Mouse (Mus musculus): Measurements from ENCODE around the gene Ppp2r1b.
"Not testable (repeated sequence)": the region's sequence is repeated elsewhere in the genome, so short reads cannot be mapped to it uniquely, and the experiment has no call there.

Gene Ppp2r1b

GRCm38 (mm10) chr9:50822216-50822615 lies 22.9 kb upstream of the Ppp2r1b start:
- Histone ChIP-seq H3K27me3 (ENCODE audit: control insufficient read depth, insufficient read depth, low read length, poor library complexity, severe bottlenecking) (no peaks in the 10 kb centered on the region), H3K36me3 (ENCODE audit: control insufficient read depth, insufficient read depth, low read length, poor library complexity, severe bottlenecking) (0 out of 2 replicates have a peak, but pooled peaks cover 4% of the 10 kb centered on the region)
- no peak for DNase-seq (ENCODE audit: low read depth, low spot score)

- Histone ChIP-seq H3K36me3 (ENCODE audit: control insufficient read depth, insufficient read depth, low read length, poor library complexity, severe bottlenecking) (0 out of 2 replicates have a peak, but pooled peaks cover 4% of the 10 kb centered on the region), H3K27me3 (ENCODE audit: control insufficient read depth, insufficient read depth, low read length, poor library complexity, severe bottlenecking) (no peaks in the 10 kb centered on the region)
- no peak for DNase-seq (ENCODE audit: low read depth, low spot score)
Measured at GRCm38 (mm10) chr9:50823779-50824453, 21.2 kb upstream of the Ppp2r1b start.

DNA sequence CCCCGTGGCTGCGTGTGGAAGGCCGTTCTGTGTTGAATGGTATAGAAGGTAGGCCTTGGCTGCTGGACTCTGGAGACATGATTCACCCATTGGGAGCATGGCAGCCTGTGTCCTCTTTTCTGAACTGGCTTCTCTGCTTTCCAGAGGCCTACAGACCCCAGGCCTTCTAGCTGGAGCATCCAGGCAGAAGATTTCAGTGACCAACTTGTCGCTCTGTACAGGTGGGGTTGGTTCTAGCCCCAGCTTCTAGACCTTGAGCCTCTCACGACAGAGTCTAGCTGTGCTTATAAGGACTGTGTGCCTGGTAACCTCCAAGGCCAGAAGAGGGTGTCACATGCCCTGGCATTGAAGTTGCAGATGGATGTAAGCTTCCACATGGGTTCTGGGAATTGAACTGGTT lies 13.6 kb upstream of the Ppp2r1b start:
- no peaks in the 10 kb centered on the region for H3K27me3 ChIP-seq (ENCODE audit: control insufficient read depth, insufficient read depth, low read length, poor library complexity, severe bottlenecking)
- H3K36me3 ChIP-seq (ENCODE audit: control insufficient read depth, insufficient read depth, low read length, poor library complexity, severe bottlenecking), result no peaks in the 10 kb centered on the region

DNA sequence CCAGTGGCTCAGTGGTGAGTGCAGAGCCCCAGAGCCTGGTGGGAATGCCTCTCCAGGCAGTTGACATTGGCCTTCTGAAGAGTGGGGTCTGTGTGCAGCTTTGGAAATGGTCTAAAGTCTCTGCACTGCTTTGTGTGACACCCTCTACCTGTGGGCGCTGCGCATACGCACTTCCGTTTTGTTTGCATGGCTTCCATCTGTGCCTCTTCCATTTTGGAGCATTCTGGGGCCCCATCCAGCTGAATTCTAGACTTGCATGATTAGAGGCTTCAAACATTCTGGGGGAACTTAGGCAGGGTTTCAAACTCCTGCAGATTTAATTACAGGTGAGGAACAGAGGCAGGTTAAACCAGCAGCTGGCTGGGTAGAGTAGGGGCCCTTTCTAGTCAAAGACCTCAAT lies 12.9 kb upstream of the Ppp2r1b start:
- H3K36me3 ChIP-seq (ENCODE audit: control insufficient read depth, insufficient read depth, low read length, poor library complexity, severe bottlenecking), result no peaks in the 10 kb centered on the region
- no peaks in the 10 kb centered on the region for H3K27me3 ChIP-seq (ENCODE audit: control insufficient read depth, insufficient read depth, low read length, poor library complexity, severe bottlenecking)
- DNase-seq (ENCODE audit: low read depth, low spot score), result no peak

More for the DNA sequence above, 13.6 kb upstream of the Ppp2r1b start:
- DNase-seq (ENCODE audit: low read depth, low spot score), result no peak

DNA sequence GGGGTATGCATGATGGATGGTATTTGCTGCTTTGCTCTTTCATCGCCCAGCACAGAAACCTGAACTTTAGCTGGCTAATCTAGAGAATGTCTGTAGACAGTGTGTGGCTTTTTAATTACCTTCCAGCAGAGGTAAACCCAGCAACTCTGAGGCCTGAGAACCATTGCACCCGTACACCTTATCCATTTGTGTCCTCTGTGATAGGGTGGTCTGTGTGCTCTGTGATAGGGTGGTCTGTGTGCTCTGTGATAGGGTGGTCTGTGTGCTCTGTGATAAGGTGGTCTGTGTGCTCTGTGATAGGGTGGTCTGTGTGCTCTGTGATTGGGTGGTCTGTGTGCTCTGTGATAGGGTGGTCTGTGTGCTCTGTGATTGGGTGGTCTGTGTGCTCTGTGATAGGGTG lies 12.5 kb upstream of the Ppp2r1b start:
- not testable (repeated sequence) for H3K27me3 ChIP-seq (ENCODE audit: control insufficient read depth, insufficient read depth, low read length, poor library complexity, severe bottlenecking)

GRCm38 (mm10) chr9:50833786-50834185 lies 11.3 kb upstream of the Ppp2r1b start:
- Histone ChIP-seq H3K27me3 (ENCODE audit: control insufficient read depth, insufficient read depth, low read length, poor library complexity, severe bottlenecking) (no peaks in the 10 kb centered on the region), H3K36me3 (ENCODE audit: control insufficient read depth, insufficient read depth, low read length, poor library complexity, severe bottlenecking) (no peaks in the 10 kb centered on the region)
- no peak for DNase-seq (ENCODE audit: low read depth, low spot score)

More for the DNA sequence above, 12.5 kb upstream of the Ppp2r1b start:
- not testable (repeated sequence) for DNase-seq (ENCODE audit: low read depth, low spot score); H3K36me3 ChIP-seq (ENCODE audit: control insufficient read depth, insufficient read depth, low read length, poor library complexity, severe bottlenecking)

DNA sequence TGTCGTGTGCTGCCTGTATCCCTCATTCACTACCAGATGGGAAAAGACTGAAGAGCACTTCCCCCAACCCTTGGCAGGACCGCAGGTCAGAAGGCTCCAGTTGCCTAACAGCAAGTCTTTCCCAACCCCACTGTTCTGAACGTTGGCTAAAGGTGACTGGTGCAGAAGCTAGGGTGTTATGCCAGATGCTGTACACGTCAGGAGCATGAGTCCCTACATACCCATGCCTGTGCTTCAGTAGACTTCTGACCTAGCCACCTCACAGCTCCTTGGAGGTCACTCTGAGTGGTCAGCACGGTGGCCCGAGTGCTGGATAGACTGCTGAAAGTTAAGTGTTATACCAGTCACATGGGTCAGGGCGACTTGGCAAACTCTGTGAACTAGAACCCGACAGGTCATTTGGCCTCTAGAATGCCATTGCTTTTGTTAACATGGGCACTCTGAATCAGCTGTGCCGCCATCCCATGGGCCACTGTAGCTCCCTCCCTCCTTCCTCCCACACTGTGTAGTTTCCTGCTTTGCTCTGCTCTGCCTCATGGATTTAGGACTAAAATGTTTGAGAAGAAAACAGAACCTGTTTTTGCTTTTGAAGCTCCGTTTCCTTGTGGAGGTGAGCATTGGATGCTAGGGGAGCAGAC lies 9.9 kb upstream of the Ppp2r1b start:
- DNase-seq (ENCODE audit: low read depth, low spot score), result no peak
- no peaks in the 10 kb centered on the region for H3K27me3 ChIP-seq (ENCODE audit: control insufficient read depth, insufficient read depth, low read length, poor library complexity, severe bottlenecking)
- H3K36me3 ChIP-seq (ENCODE audit: control insufficient read depth, insufficient read depth, low read length, poor library complexity, severe bottlenecking), result no peaks in the 10 kb centered on the region

GRCm38 (mm10) chr9:50836097-50836496 lies 9.0 kb upstream of the Ppp2r1b start:
- H3K36me3 ChIP-seq (ENCODE audit: control insufficient read depth, insufficient read depth, low read length, poor library complexity, severe bottlenecking), result no peaks in the 10 kb centered on the region
- no peak for DNase-seq (ENCODE audit: low read depth, low spot score)
- H3K27me3 ChIP-seq (ENCODE audit: control insufficient read depth, insufficient read depth, low read length, poor library complexity, severe bottlenecking), result no peaks in the 10 kb centered on the region

- DNase-seq (ENCODE audit: low read depth, low spot score), result peak; percentile 34
- no peaks in the 10 kb centered on the region for H3K27me3 ChIP-seq (ENCODE audit: control insufficient read depth, insufficient read depth, low read length, poor library complexity, severe bottlenecking)
- H3K36me3 ChIP-seq (ENCODE audit: control insufficient read depth, insufficient read depth, low read length, poor library complexity, severe bottlenecking), result no peaks in the 10 kb centered on the region
Measured at GRCm38 (mm10) chr9:50841079-50841789, 3.9 kb upstream of the Ppp2r1b start.

GRCm38 (mm10) chr9:50845547-50845946 lies 446 bp downstream of the Ppp2r1b start:
- Histone ChIP-seq H3K36me3 (ENCODE audit: control insufficient read depth, insufficient read depth, low read length, poor library complexity, severe bottlenecking) (no peaks in the 10 kb centered on the region), H3K27me3 (ENCODE audit: control insufficient read depth, insufficient read depth, low read length, poor library complexity, severe bottlenecking) (no peaks in the 10 kb centered on the region)
- DNase-seq (ENCODE audit: low read depth, low spot score), result no peak

- no peak for DNase-seq (ENCODE audit: low read depth, low spot score)
- H3K36me3 ChIP-seq (ENCODE audit: control insufficient read depth, insufficient read depth, low read length, poor library complexity, severe bottlenecking), result no peaks in the 10 kb centered on the region
Measured at GRCm38 (mm10) chr9:50847133-50847532, 2.0 kb downstream of the Ppp2r1b start.

DNA sequence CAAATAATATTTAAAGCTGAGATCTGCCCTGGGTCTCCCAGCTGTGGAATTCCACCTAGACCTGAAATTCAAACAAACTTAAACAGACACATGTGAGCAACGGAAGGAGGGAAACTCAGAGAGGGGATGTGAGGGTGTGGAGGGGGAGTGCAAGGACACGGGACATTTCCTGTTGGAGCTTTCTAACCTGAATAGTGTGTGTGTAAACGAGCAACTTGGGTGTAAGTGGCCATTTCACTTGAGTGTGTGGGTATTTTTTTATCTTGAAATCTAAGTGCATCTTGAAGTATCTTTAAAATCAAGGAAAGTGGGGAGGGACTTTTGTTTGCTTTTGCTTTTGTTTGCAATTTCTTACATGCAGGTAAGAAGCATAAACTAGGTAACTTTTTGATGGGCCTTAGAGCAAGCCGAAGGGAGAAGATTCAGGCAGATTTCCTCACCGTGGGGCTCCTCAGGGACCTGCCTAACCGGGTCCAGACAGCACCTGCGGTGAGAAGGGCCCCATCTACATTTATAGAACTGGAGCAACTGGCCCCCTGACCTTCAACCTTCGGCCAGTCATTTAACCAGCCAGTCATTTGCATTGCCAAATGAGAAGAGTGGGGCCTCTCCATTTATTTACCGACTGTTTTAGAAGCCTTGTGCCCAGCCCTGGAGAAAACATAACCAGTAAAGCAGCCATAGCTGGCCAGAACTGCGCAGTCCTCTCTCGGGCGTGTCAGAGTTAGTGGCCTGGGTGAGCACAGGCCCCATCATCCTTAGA lies 2.7 kb downstream of the Ppp2r1b start:
- Histone ChIP-seq H3K36me3 (ENCODE audit: control insufficient read depth, insufficient read depth, low read length, poor library complexity, severe bottlenecking) (no peaks in the 10 kb centered on the region), H3K27me3 (ENCODE audit: control insufficient read depth, insufficient read depth, low read length, poor library complexity, severe bottlenecking) (no peaks in the 10 kb centered on the region)
- no peak for DNase-seq (ENCODE audit: low read depth, low spot score)

More at GRCm38 (mm10) chr9:50847133-50847532, 2.0 kb downstream of the Ppp2r1b start:
- H3K27me3 ChIP-seq (ENCODE audit: control insufficient read depth, insufficient read depth, low read length, poor library complexity, severe bottlenecking), result no peaks in the 10 kb centered on the region

DNA sequence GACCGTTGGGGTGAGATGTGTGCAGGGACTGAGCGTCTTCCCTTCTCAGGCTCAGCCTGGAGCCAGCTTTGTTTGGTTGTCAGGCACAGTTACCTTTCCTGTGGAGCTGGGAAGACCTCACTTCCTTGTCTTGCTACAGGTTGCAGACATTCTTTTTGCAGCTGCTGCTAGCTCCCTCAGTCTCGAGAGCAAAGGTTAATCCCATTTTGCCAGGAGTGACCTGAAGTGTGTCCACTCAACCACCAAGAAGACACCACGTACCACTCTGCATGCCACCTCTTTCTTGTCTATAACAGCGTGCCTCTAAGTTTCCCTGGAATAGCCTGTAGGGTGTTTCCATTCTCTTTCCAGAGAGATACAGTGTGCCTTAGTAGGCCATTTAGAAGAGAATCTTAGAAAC lies 3.7 kb downstream of the Ppp2r1b start:
- no peaks in the 10 kb centered on the region for H3K36me3 ChIP-seq (ENCODE audit: control insufficient read depth, insufficient read depth, low read length, poor library complexity, severe bottlenecking)
- no peak for DNase-seq (ENCODE audit: low read depth, low spot score)
- H3K27me3 ChIP-seq (ENCODE audit: control insufficient read depth, insufficient read depth, low read length, poor library complexity, severe bottlenecking), result no peaks in the 10 kb centered on the region

- no peaks in the 10 kb centered on the region for H3K27me3 ChIP-seq (ENCODE audit: control insufficient read depth, insufficient read depth, low read length, poor library complexity, severe bottlenecking)
- peak; percentile 88 for DNase-seq (ENCODE audit: low read depth, low spot score)
- no peaks in the 10 kb centered on the region for H3K36me3 ChIP-seq (ENCODE audit: control insufficient read depth, insufficient read depth, low read length, poor library complexity, severe bottlenecking)
Measured at GRCm38 (mm10) chr9:50849249-50849648, 4.1 kb downstream of the Ppp2r1b start.
